Mouse (Mus musculus) kidney, embryonic 16.5 days (tissue): ENCODE results near the gene Atp8a2. TPM values are rescaled to one million over a fixed set of nuclear protein-coding genes. Genes with fewer than 3 reads are reported as not detected.
"Not testable (repeated sequence)": the region's sequence is repeated elsewhere in the genome, so short reads cannot be mapped to it uniquely, and the experiment has no call there.

Experiments used
- ATAC-seq: fragments of 200-750 bp; cut with Nextera tagmentation; 2 replicates; pipeline ENCODE4 v1.8.0; 2017; ENCODE audit warnings: moderate TSS enrichment; ENCODE audit not compliant: low FRiP score, low TSS enrichment
- H3K27ac ChIP-seq: fragments of 300-500 bp; sonication (generic); 2 replicates; pipeline ENCODE4 v1.5.1; 2014; ENCODE audit warnings: low read length
- H3K27me3 ChIP-seq: fragments of 300-500 bp; sonication (generic); 2 replicates; pipeline ENCODE4 v1.6.1; 2014; ENCODE audit warnings: low read length, control low read depth, mixed read lengths; ENCODE audit not compliant: insufficient read depth
- H3K36me3 ChIP-seq: fragments of 300-500 bp; sonication (generic); 2 replicates; pipeline ENCODE4 v1.6.1; 2014; ENCODE audit warnings: low read length, control low read depth, mixed read lengths; ENCODE audit not compliant: insufficient read depth
- H3K4me1 ChIP-seq: fragments of 300-500 bp; sonication (generic); 2 replicates; pipeline ENCODE4 v1.6.1; 2014; ENCODE audit warnings: low read length, control low read depth, mixed read lengths; ENCODE audit not compliant: insufficient read depth
- H3K4me2 ChIP-seq: fragments of 300-500 bp; sonication (generic); replicated peaks from 2 replicates; pipeline ENCODE4 v1.6.1; 2014; ENCODE audit warnings: low read depth, low read length
- H3K4me3 ChIP-seq: fragments of 300-500 bp; sonication (generic); 2 replicates; pipeline ENCODE4 v1.5.1; 2014; ENCODE audit warnings: mild to moderate bottlenecking, low read length
- H3K9ac ChIP-seq: fragments of 300-500 bp; sonication (generic); replicated peaks from 2 replicates; pipeline ENCODE4 v1.6.1; 2014; ENCODE audit warnings: low read length
- H3K9me3 ChIP-seq: fragments of 300-500 bp; sonication (generic); 2 replicates; pipeline ENCODE4 v1.6.1; 2016; ENCODE audit warnings: low read length, control low read depth
- WGBS: fragments of 180-500 bp; shearing (Covaris S2); extraction: QIAGEN DNeasy Blood & Tissue Kit; methylation state at CpG from one replicate; pipeline ENCODE4 v1.1.7; 2014; 5-methylcytosine and 5-hydroxymethylcytosine counted together
- polyA plus RNA-seq: library from polyadenylated mRNA; unstranded; fragments of >200 nt; fragmentation: Nextera tagmentation; extraction: Ambion mirVana; gene quantifications from 2 replicates; pipeline ENCODE4 v1.2.1, GENCODE M21; 2015

The Atp8a2 gene
- polyA plus RNA-seq, 1 experiment from 2014 or later: 1.3 TPM

- 9% methylated on average over 5 of the region's 5 CpGs for WGBS
- H3K9ac ChIP-seq: no peak overlapping the region
- H3K36me3 ChIP-seq: no peaks in the 10 kb centered on the region
- H3K27me3 ChIP-seq: no peaks in the 10 kb centered on the region
- H3K4me1 ChIP-seq: peaks cover 7% of the 10 kb centered on the region; the same call in 1 of the 2 replicates
- no peaks in the 10 kb centered on the region for H3K9me3 ChIP-seq
- H3K4me3 ChIP-seq: no peak overlapping the region
- H3K4me2 ChIP-seq: no peak overlapping the region
- ATAC-seq: peak; percentile 49; the same call in 1 of the 2 replicates
- H3K27ac ChIP-seq: no peak overlapping the region
Measured at GRCm38 (mm10) chr14:59949983-59950382, 247.0 kb downstream of the Atp8a2 start.

- H3K4me1 ChIP-seq: no peaks in the 10 kb centered on the region
- H3K36me3 ChIP-seq: no peaks in the 10 kb centered on the region
- H3K9ac ChIP-seq: no peak overlapping the region
- no peaks in the 10 kb centered on the region for H3K9me3 ChIP-seq
- H3K27ac ChIP-seq: no peak overlapping the region
- H3K27me3 ChIP-seq: no peaks in the 10 kb centered on the region; the same call in 1 of the 2 replicates
- no peak overlapping the region for H3K4me2 ChIP-seq
- 31% methylated on average over 7 of the region's 7 CpGs for WGBS
- H3K4me3 ChIP-seq: no peak overlapping the region
- peak; percentile 77 for ATAC-seq
Measured at GRCm38 (mm10) chr14:59942864-59943611, 253.9 kb downstream of the Atp8a2 start.

- no peak overlapping the region for H3K4me2 ChIP-seq
- H3K27me3 ChIP-seq: no peaks in the 10 kb centered on the region; the same call in 1 of the 2 replicates
- H3K4me3 ChIP-seq: no peak overlapping the region
- no peaks in the 10 kb centered on the region for H3K36me3 ChIP-seq
- no peaks in the 10 kb centered on the region for H3K9me3 ChIP-seq
- H3K9ac ChIP-seq: no peak overlapping the region
- ATAC-seq: no peak
- no peak overlapping the region for H3K27ac ChIP-seq
- no peaks in the 10 kb centered on the region for H3K4me1 ChIP-seq
- 65% methylated on average over 2 of the region's 2 CpGs for WGBS
Measured at GRCm38 (mm10) chr14:59942199-59942598, 254.8 kb downstream of the Atp8a2 start.

GRCm38 (mm10) chr14:59932355-59932754, 264.6 kb downstream of the Atp8a2 start:
- Histone ChIP-seq H3K9me3 (no peaks in the 10 kb centered on the region), H3K9ac (no peak overlapping the region), H3K4me1 (no peaks in the 10 kb centered on the region), H3K4me2 (no peak overlapping the region), H3K4me3 (no peak overlapping the region), H3K36me3 (no peaks in the 10 kb centered on the region), H3K27ac (no peak overlapping the region), H3K27me3 (no peaks in the 10 kb centered on the region)
- ATAC-seq: no peak
- 21% methylated on average over 6 of the region's 6 CpGs for WGBS

GRCm38 (mm10) chr14:59931412-59932058, 265.4 kb downstream of the Atp8a2 start:
- ATAC-seq: no peak
- Histone ChIP-seq H3K9ac (no peak overlapping the region), H3K4me2 (no peak overlapping the region), H3K36me3 (no peaks in the 10 kb centered on the region), H3K9me3 (no peaks in the 10 kb centered on the region), H3K4me1 (no peaks in the 10 kb centered on the region), H3K27me3 (no peaks in the 10 kb centered on the region), H3K4me3 (no peak overlapping the region), H3K27ac (no peak overlapping the region)
- whole genome bisulfite sequencing: 91% methylated on average over 13 of the region's 13 CpGs

GRCm38 (mm10) chr14:59929190-59929589, 267.8 kb downstream of the Atp8a2 start:
- not testable (repeated sequence) for H3K4me3 ChIP-seq, ATAC-seq, H3K9ac ChIP-seq, H3K9me3 ChIP-seq, H3K36me3 ChIP-seq, H3K4me1 ChIP-seq, H3K4me2 ChIP-seq, H3K27ac ChIP-seq, H3K27me3 ChIP-seq
- 82% methylated on average over 1 of the region's 1 CpGs for WGBS

GRCm38 (mm10) chr14:59928781-59929180, 268.2 kb downstream of the Atp8a2 start:
- Histone ChIP-seq H3K9me3 (no peaks in the 10 kb centered on the region), H3K27ac (no peak overlapping the region), H3K4me2 (no peak overlapping the region), H3K27me3 (no peaks in the 10 kb centered on the region), H3K9ac (no peak overlapping the region), H3K4me3 (no peak overlapping the region), H3K36me3 (no peaks in the 10 kb centered on the region), H3K4me1 (no peaks in the 10 kb centered on the region)
- WGBS: 88% methylated on average over 5 of the region's 5 CpGs
- no peak for ATAC-seq

GRCm38 (mm10) chr14:59927804-59928203, 269.2 kb downstream of the Atp8a2 start:
- H3K36me3 ChIP-seq: no peaks in the 10 kb centered on the region
- H3K9ac ChIP-seq: no peak overlapping the region
- H3K4me2 ChIP-seq: no peak overlapping the region
- no peaks in the 10 kb centered on the region for H3K27me3 ChIP-seq
- no peak overlapping the region for H3K27ac ChIP-seq
- no peaks in the 10 kb centered on the region for H3K4me1 ChIP-seq
- ATAC-seq: no peak
- 71% methylated on average over 5 of the region's 5 CpGs for WGBS
- no peaks in the 10 kb centered on the region for H3K9me3 ChIP-seq
- H3K4me3 ChIP-seq: no peak overlapping the region

- Histone ChIP-seq H3K4me3 (no peak overlapping the region), H3K4me2 (no peak overlapping the region), H3K36me3 (no peaks in the 10 kb centered on the region), H3K27me3 (no peaks in the 10 kb centered on the region), H3K9ac (no peak overlapping the region), H3K27ac (no peak overlapping the region), H3K9me3 (no peaks in the 10 kb centered on the region), H3K4me1 (0 out of 2 replicates have a peak, but pooled peaks cover 5% of the 10 kb centered on the region)
- ATAC-seq: no peak
- WGBS: 30% methylated on average over 8 of the region's 8 CpGs
Measured at GRCm38 (mm10) chr14:59919865-59920264, 277.1 kb downstream of the Atp8a2 start.

GRCm38 (mm10) chr14:59903484-59904130, 293.4 kb downstream of the Atp8a2 start:
- no peak overlapping the region for H3K4me3 ChIP-seq
- H3K4me1 ChIP-seq: no peaks in the 10 kb centered on the region
- H3K36me3 ChIP-seq: no peaks in the 10 kb centered on the region
- ATAC-seq: no peak
- no peak overlapping the region for H3K27ac ChIP-seq
- WGBS: 79% methylated on average over 7 of the region's 7 CpGs
- no peaks in the 10 kb centered on the region for H3K27me3 ChIP-seq
- no peak overlapping the region for H3K9ac ChIP-seq
- H3K9me3 ChIP-seq: no peaks in the 10 kb centered on the region
- no peak overlapping the region for H3K4me2 ChIP-seq
